Mouse (Mus musculus): ENCODE data around the gene Olfr796. TPM values are rescaled to one million over a fixed set of nuclear protein-coding genes. Genes with fewer than 3 reads are reported as not detected.

Gene Olfr796
- not detected in 2 replicates for polyA plus RNA-seq (2016; fragmentation: Nextera tagmentation; extraction: Ambion mirVana)

GRCm38 (mm10) chr10:129612470-129612869 is at the start of gene Olfr796:
Olfr796 (minus strand) TSS chr10:129612570.
- 89% methylated on average over 1 of the region's 1 CpGs for WGBS
- H3K36me3 ChIP-seq = no peaks in the 10 kb centered on the region
- no peak for DNase-seq (ENCODE audit: low spot score)
- H3K9me3 ChIP-seq = no peaks in the 10 kb centered on the region
- no peak within 1 kb of the TSS for H3K4me3 ChIP-seq
- H3K4me1 ChIP-seq = no peaks in the 10 kb centered on the region
- H3K27ac ChIP-seq = no peak within 1 kb of the TSS
- H3K27me3 ChIP-seq (ENCODE audit: insufficient read depth, poor library complexity, severe bottlenecking) = no peaks in the 10 kb centered on the region

- Histone ChIP-seq H3K36me3 (no peaks in the 10 kb centered on the region), H3K27me3 (ENCODE audit: insufficient read depth, poor library complexity, severe bottlenecking) (no peaks in the 10 kb centered on the region), H3K27ac (no peak within 1 kb of the TSS), H3K4me3 (no peak within 1 kb of the TSS), H3K9me3 (no peaks in the 10 kb centered on the region), H3K4me1 (no peaks in the 10 kb centered on the region)
- no peak for DNase-seq (ENCODE audit: low spot score)
These were observed 45.0 kb upstream of the Olfr796 start, which contains the start of gene Olfr800 for GRCm38 (mm10) chr10:129657394-129657793. Olfr800 (plus strand) TSS chr10:129657694.

GRCm38 (mm10) chr10:129651763-129652162 is 39.4 kb upstream of the Olfr796 start:
- WGBS = 69% methylated on average over 1 of the region's 1 CpGs
- no peak for DNase-seq (ENCODE audit: low spot score)
- H3K27ac ChIP-seq = no peak overlapping the region

GRCm38 (mm10) chr10:129637184-129637583 is 24.8 kb upstream of the Olfr796 start, which contains the start of gene Olfr799:
Olfr799 (plus strand) TSS chr10:129637484.
- H3K4me3 ChIP-seq = no peak within 1 kb of the TSS

More at GRCm38 (mm10) chr10:129651763-129652162, 39.4 kb upstream of the Olfr796 start:
- Histone ChIP-seq H3K4me3 (no peak overlapping the region), H3K27me3 (ENCODE audit: insufficient read depth, poor library complexity, severe bottlenecking) (no peaks in the 10 kb centered on the region), H3K4me1 (no peaks in the 10 kb centered on the region), H3K9me3 (no peaks in the 10 kb centered on the region), H3K36me3 (no peaks in the 10 kb centered on the region)

GRCm38 (mm10) chr10:129627834-129628233 is 15.5 kb upstream of the Olfr796 start, which contains the start of gene Olfr798:
Olfr798 (minus strand) TSS chr10:129627934.
- Histone ChIP-seq H3K27me3 (ENCODE audit: insufficient read depth, poor library complexity, severe bottlenecking) (no peaks in the 10 kb centered on the region), H3K27ac (no peak within 1 kb of the TSS), H3K4me3 (no peak within 1 kb of the TSS), H3K9me3 (no peaks in the 10 kb centered on the region), H3K4me1 (no peaks in the 10 kb centered on the region), H3K36me3 (no peaks in the 10 kb centered on the region)
- 72% methylated on average over 1 of the region's 1 CpGs for WGBS
- no peak for DNase-seq (ENCODE audit: low spot score)

More at GRCm38 (mm10) chr10:129637184-129637583, 24.8 kb upstream of the Olfr796 start, which contains the start of gene Olfr799:
- WGBS = 27% methylated on average over 1 of the region's 1 CpGs
- Histone ChIP-seq H3K27me3 (ENCODE audit: insufficient read depth, poor library complexity, severe bottlenecking) (no peaks in the 10 kb centered on the region), H3K36me3 (no peaks in the 10 kb centered on the region), H3K9me3 (no peaks in the 10 kb centered on the region), H3K4me1 (no peaks in the 10 kb centered on the region), H3K27ac (no peak within 1 kb of the TSS)
- no peak for DNase-seq (ENCODE audit: low spot score)

GRCm38 (mm10) chr10:129623251-129623650 is 10.9 kb upstream of the Olfr796 start:
- Histone ChIP-seq H3K9me3 (no peaks in the 10 kb centered on the region), H3K4me3 (no peak overlapping the region), H3K27me3 (ENCODE audit: insufficient read depth, poor library complexity, severe bottlenecking) (no peaks in the 10 kb centered on the region), H3K4me1 (no peaks in the 10 kb centered on the region), H3K27ac (no peak overlapping the region), H3K36me3 (no peaks in the 10 kb centered on the region)
- no peak for DNase-seq (ENCODE audit: low spot score)

GRCm38 (mm10) chr10:129621724-129622123 is 9.4 kb upstream of the Olfr796 start:
- 9% methylated on average over 1 of the region's 1 CpGs for WGBS
- no peak for DNase-seq (ENCODE audit: low spot score)
- no peaks in the 10 kb centered on the region for H3K4me1 ChIP-seq
- H3K27ac ChIP-seq = no peak overlapping the region
- H3K4me3 ChIP-seq = no peak overlapping the region
- H3K36me3 ChIP-seq = no peaks in the 10 kb centered on the region
- no peaks in the 10 kb centered on the region for H3K27me3 ChIP-seq (ENCODE audit: insufficient read depth, poor library complexity, severe bottlenecking)
- no peaks in the 10 kb centered on the region for H3K9me3 ChIP-seq

- WGBS = 75% methylated on average over 1 of the region's 1 CpGs
- no peak overlapping the region for H3K27ac ChIP-seq
These were observed 35.3 kb downstream of the Olfr796 start for GRCm38 (mm10) chr10:129577066-129577465.

GRCm38 (mm10) chr10:129567355-129567754 is 45.0 kb downstream of the Olfr796 start, which contains the start of gene Olfr794:
Olfr794 (plus strand) TSS chr10:129567655.
- Histone ChIP-seq H3K36me3 (no peaks in the 10 kb centered on the region), H3K4me3 (no peak within 1 kb of the TSS), H3K4me1 (no peaks in the 10 kb centered on the region), H3K9me3 (no peaks in the 10 kb centered on the region), H3K27me3 (ENCODE audit: insufficient read depth, poor library complexity, severe bottlenecking) (no peaks in the 10 kb centered on the region), H3K27ac (no peak within 1 kb of the TSS)
- no peak for DNase-seq (ENCODE audit: low spot score)
- WGBS = 73% methylated on average over 2 of the region's 2 CpGs

More at GRCm38 (mm10) chr10:129577066-129577465, 35.3 kb downstream of the Olfr796 start:
- Histone ChIP-seq H3K4me3 (no peak overlapping the region), H3K4me1 (no peaks in the 10 kb centered on the region), H3K27me3 (ENCODE audit: insufficient read depth, poor library complexity, severe bottlenecking) (no peaks in the 10 kb centered on the region), H3K9me3 (no peaks in the 10 kb centered on the region), H3K36me3 (no peaks in the 10 kb centered on the region)
- DNase-seq (ENCODE audit: low spot score) = no peak

Small RNAs within 50 kb of the gene (microRNA-seq; reads per million reads assigned to microRNA genes)
- not detected for gene Gm23252

Other genes with a start within 250 kb of the Olfr796 start
- 0.05 TPM in 1 of 2 replicates, not detected in the other for gene Olfr784, start 228.5 kb downstream of the Olfr796 start, polyA plus RNA-seq (2016; fragmentation: Nextera tagmentation; extraction: Ambion mirVana)
- not detected in 2 replicates for gene Olfr785, start 207.1 kb downstream of the Olfr796 start, polyA plus RNA-seq (2016; fragmentation: Nextera tagmentation; extraction: Ambion mirVana)
- not detected in 2 replicates for gene Olfr786, start 185.3 kb downstream of the Olfr796 start, polyA plus RNA-seq (2016; fragmentation: Nextera tagmentation; extraction: Ambion mirVana)
- gene Olfr787, start 150.7 kb downstream of the Olfr796 start, polyA plus RNA-seq (2016; fragmentation: Nextera tagmentation; extraction: Ambion mirVana) = not detected in 2 replicates
- not detected in 2 replicates for gene Olfr788, start 141.6 kb downstream of the Olfr796 start, polyA plus RNA-seq (2016; fragmentation: Nextera tagmentation; extraction: Ambion mirVana)
- not detected in 2 replicates for gene Olfr789, start 127.8 kb downstream of the Olfr796 start, polyA plus RNA-seq (2016; fragmentation: Nextera tagmentation; extraction: Ambion mirVana)
- gene Olfr790, start 114.1 kb downstream of the Olfr796 start, polyA plus RNA-seq (2016; fragmentation: Nextera tagmentation; extraction: Ambion mirVana) = not detected in 2 replicates
- gene Olfr791, start 90.8 kb downstream of the Olfr796 start, polyA plus RNA-seq (2016; fragmentation: Nextera tagmentation; extraction: Ambion mirVana) = not detected in 2 replicates
- gene Olfr792, start 73.4 kb downstream of the Olfr796 start, polyA plus RNA-seq (2016; fragmentation: Nextera tagmentation; extraction: Ambion mirVana) = not detected in 2 replicates
- not detected in 2 replicates for gene Olfr794, start 44.9 kb downstream of the Olfr796 start, polyA plus RNA-seq (2016; fragmentation: Nextera tagmentation; extraction: Ambion mirVana)
- gene Olfr798, start 15.4 kb upstream of the Olfr796 start, polyA plus RNA-seq (2016; fragmentation: Nextera tagmentation; extraction: Ambion mirVana) = not detected in 2 replicates
- gene Olfr799, start 24.9 kb upstream of the Olfr796 start, polyA plus RNA-seq (2016; fragmentation: Nextera tagmentation; extraction: Ambion mirVana) = not detected in 2 replicates
- gene Olfr800, start 45.1 kb upstream of the Olfr796 start, polyA plus RNA-seq (2016; fragmentation: Nextera tagmentation; extraction: Ambion mirVana) = not detected in 2 replicates
- not detected in 2 replicates for gene Olfr801, start 61.3 kb upstream of the Olfr796 start, polyA plus RNA-seq (2016; fragmentation: Nextera tagmentation; extraction: Ambion mirVana)
- gene Olfr802, start 75.6 kb upstream of the Olfr796 start, polyA plus RNA-seq (2016; fragmentation: Nextera tagmentation; extraction: Ambion mirVana) = not detected in 2 replicates
- gene Olfr803, start 81.7 kb upstream of the Olfr796 start, polyA plus RNA-seq (2016; fragmentation: Nextera tagmentation; extraction: Ambion mirVana) = not detected in 2 replicates
- gene Olfr804, start 90.6 kb upstream of the Olfr796 start, polyA plus RNA-seq (2016; fragmentation: Nextera tagmentation; extraction: Ambion mirVana) = not detected in 2 replicates
- gene Olfr805, start 116.8 kb upstream of the Olfr796 start, polyA plus RNA-seq (2016; fragmentation: Nextera tagmentation; extraction: Ambion mirVana) = not detected in 2 replicates
- not detected in 2 replicates for gene Olfr806, start 129.4 kb upstream of the Olfr796 start, polyA plus RNA-seq (2016; fragmentation: Nextera tagmentation; extraction: Ambion mirVana)
- not detected in 2 replicates for gene Olfr807, start 145.2 kb upstream of the Olfr796 start, polyA plus RNA-seq (2016; fragmentation: Nextera tagmentation; extraction: Ambion mirVana)
- gene Olfr808, start 152.9 kb upstream of the Olfr796 start, polyA plus RNA-seq (2016; fragmentation: Nextera tagmentation; extraction: Ambion mirVana) = not detected in 2 replicates
- not detected in 2 replicates for gene Olfr809, start 162.1 kb upstream of the Olfr796 start, polyA plus RNA-seq (2016; fragmentation: Nextera tagmentation; extraction: Ambion mirVana)
- not detected in 2 replicates for gene Olfr810, start 182.3 kb upstream of the Olfr796 start, polyA plus RNA-seq (2016; fragmentation: Nextera tagmentation; extraction: Ambion mirVana)
- gene Olfr811, start 191.8 kb upstream of the Olfr796 start, polyA plus RNA-seq (2016; fragmentation: Nextera tagmentation; extraction: Ambion mirVana) = not detected in 2 replicates
- gene Olfr812, start 233.5 kb upstream of the Olfr796 start, polyA plus RNA-seq (2016; fragmentation: Nextera tagmentation; extraction: Ambion mirVana) = not detected in 2 replicates
- gene Olfr813, start 242.8 kb upstream of the Olfr796 start, polyA plus RNA-seq (2016; fragmentation: Nextera tagmentation; extraction: Ambion mirVana) = not detected in 2 replicates

Data from heart, embryonic 10.5 days (tissue).